Mouse (Mus musculus): ENCODE data around the gene Oprm1. TPM values are rescaled to one million over a fixed set of nuclear protein-coding genes. Genes with fewer than 3 reads are reported as not detected.
"Not testable (repeated sequence)": the region's sequence is repeated elsewhere in the genome, so short reads cannot be mapped to it uniquely, and the experiment has no call there.

Oprm1 gene
- polyA plus RNA-seq, 1 experiment from 2014 or later, result 0.24 TPM

- H3K4me1 ChIP-seq (ENCODE audit: control insufficient read depth, insufficient read depth, low read length), result no peaks in the 10 kb centered on the region
- H3K27ac ChIP-seq (ENCODE audit: low read length), result no peak overlapping the region
- H3K27me3 ChIP-seq (replicated peaks; ENCODE audit: control insufficient read depth, insufficient read depth, low read length), result no peaks in the 10 kb centered on the region
- ATAC-seq, result no peak
- H3K36me3 ChIP-seq (ENCODE audit: control insufficient read depth, insufficient read depth, low read length), result no peaks in the 10 kb centered on the region
- WGBS, result 64% methylated on average over 2 of the region's 2 CpGs
- H3K9ac ChIP-seq (ENCODE audit: low read depth, low read length), result no peak overlapping the region
- H3K4me2 ChIP-seq (ENCODE audit: low read depth, low read length), result no peak overlapping the region
- no peak overlapping the region for H3K4me3 ChIP-seq (ENCODE audit: low read length)
- H3K9me3 ChIP-seq (ENCODE audit: control insufficient read depth, low read length), result no peaks in the 10 kb centered on the region
Measured at GRCm38 (mm10) chr10:6982751-6983151, 224.4 kb downstream of the Oprm1 start.

DNA sequence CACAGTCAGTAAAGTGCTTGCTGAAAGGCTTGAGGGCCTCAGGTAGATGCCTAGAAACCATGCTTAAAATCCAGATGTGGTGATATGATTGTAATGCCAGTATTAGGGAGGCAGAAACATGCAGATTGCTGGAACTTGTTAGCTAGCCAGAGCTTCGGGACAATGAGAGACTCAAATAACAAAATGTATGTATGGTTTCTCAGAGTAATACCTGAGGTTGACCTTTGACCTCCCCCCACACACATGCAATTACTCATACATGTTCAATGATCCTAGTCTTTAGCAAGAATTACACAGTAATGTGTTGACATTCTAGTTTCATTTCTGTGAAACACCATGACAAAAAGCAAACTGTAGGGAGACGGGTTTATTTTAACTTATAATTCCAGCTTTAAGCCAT, 225.1 kb downstream of the Oprm1 start:
- Histone ChIP-seq H3K9me3 (ENCODE audit: control insufficient read depth, low read length) (no peaks in the 10 kb centered on the region), H3K4me3 (ENCODE audit: low read length) (no peak overlapping the region), H3K9ac (ENCODE audit: low read depth, low read length) (no peak overlapping the region), H3K4me2 (ENCODE audit: low read depth, low read length) (no peak overlapping the region), H3K36me3 (ENCODE audit: control insufficient read depth, insufficient read depth, low read length) (no peaks in the 10 kb centered on the region), H3K4me1 (ENCODE audit: control insufficient read depth, insufficient read depth, low read length) (no peaks in the 10 kb centered on the region), H3K27ac (ENCODE audit: low read length) (no peak overlapping the region), H3K27me3 (replicated peaks; ENCODE audit: control insufficient read depth, insufficient read depth, low read length) (no peaks in the 10 kb centered on the region)
- no peak for ATAC-seq
- 92% methylated on average over 2 of the region's 2 CpGs for WGBS

DNA sequence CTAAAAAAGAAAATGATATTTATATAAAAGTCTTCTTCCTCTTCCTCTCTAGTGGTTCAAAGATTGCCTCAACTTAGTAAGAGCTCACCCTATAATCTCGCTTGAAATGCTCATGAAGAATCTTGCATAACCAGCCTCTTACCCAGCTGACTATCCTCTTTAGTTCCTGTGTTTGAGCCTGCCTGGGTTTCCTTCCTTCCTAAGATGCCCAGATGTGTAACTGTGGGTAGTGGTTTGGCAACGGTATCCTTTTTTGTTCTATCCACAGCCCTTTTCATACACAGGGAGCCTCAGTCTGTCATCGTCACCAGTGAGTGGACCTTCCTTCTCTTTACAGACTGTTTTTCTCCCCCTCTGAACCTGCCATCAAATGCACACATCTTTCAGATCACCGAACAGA, 227.9 kb downstream of the Oprm1 start:
- H3K4me1 ChIP-seq (ENCODE audit: control insufficient read depth, insufficient read depth, low read length), result no peaks in the 10 kb centered on the region
- H3K27ac ChIP-seq (ENCODE audit: low read length), result no peak overlapping the region
- no peak overlapping the region for H3K4me3 ChIP-seq (ENCODE audit: low read length)
- ATAC-seq, result no peak
- H3K9ac ChIP-seq (ENCODE audit: low read depth, low read length), result no peak overlapping the region
- H3K36me3 ChIP-seq (ENCODE audit: control insufficient read depth, insufficient read depth, low read length), result no peaks in the 10 kb centered on the region
- no peak overlapping the region for H3K4me2 ChIP-seq (ENCODE audit: low read depth, low read length)
- H3K9me3 ChIP-seq (ENCODE audit: control insufficient read depth, low read length), result no peaks in the 10 kb centered on the region
- H3K27me3 ChIP-seq (replicated peaks; ENCODE audit: control insufficient read depth, insufficient read depth, low read length), result no peaks in the 10 kb centered on the region
- 84% methylated on average over 4 of the region's 4 CpGs for WGBS

DNA sequence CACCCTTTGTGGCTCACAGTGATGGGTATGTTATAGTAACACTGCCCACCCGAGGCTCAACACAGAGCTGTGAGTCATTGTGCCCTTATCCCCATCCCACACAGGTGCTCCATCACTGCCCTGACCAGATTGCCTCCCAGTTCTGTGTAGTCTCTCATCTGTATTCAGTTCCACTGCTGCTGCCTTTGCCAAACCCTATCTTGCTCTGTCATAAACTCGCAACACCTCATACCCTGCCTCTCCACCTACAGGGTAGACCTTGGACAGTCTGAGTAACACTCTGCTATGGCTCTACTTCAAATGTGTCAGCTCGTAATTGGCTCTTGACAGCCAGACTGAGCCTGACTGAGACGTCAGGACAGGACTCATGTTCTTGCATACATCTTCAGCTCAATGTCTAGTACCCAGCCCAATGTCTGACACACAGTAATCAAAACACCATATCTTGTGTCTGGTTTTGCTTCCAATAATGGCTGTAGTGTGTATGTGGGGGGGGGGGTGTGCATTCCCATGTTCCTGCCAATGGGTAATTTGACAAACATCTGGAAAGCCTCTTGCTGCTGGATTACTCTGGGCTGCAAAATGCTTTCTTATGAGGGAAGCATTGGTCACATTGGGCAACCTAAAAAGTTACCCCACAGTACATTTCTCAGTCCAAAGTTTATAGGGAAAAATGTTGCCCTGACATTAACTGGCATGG, 229.2 kb downstream of the Oprm1 start:
- Histone ChIP-seq H3K27ac (ENCODE audit: low read length) (no peak overlapping the region), H3K9me3 (ENCODE audit: control insufficient read depth, low read length) (no peaks in the 10 kb centered on the region), H3K36me3 (ENCODE audit: control insufficient read depth, insufficient read depth, low read length) (no peaks in the 10 kb centered on the region), H3K27me3 (replicated peaks; ENCODE audit: control insufficient read depth, insufficient read depth, low read length) (no peaks in the 10 kb centered on the region), H3K9ac (ENCODE audit: low read depth, low read length) (no peak overlapping the region), H3K4me1 (ENCODE audit: control insufficient read depth, insufficient read depth, low read length) (no peaks in the 10 kb centered on the region), H3K4me2 (ENCODE audit: low read depth, low read length) (no peak overlapping the region), H3K4me3 (ENCODE audit: low read length) (no peak overlapping the region)
- 63% methylated on average over 4 of the region's 4 CpGs for WGBS
- ATAC-seq, result no peak

- Histone ChIP-seq H3K27ac (ENCODE audit: low read length) (no peak overlapping the region), H3K9me3 (ENCODE audit: control insufficient read depth, low read length) (no peaks in the 10 kb centered on the region), H3K27me3 (replicated peaks; ENCODE audit: control insufficient read depth, insufficient read depth, low read length) (no peaks in the 10 kb centered on the region), H3K9ac (ENCODE audit: low read depth, low read length) (no peak overlapping the region), H3K4me3 (ENCODE audit: low read length) (no peak overlapping the region), H3K36me3 (ENCODE audit: control insufficient read depth, insufficient read depth, low read length) (no peaks in the 10 kb centered on the region), H3K4me1 (ENCODE audit: control insufficient read depth, insufficient read depth, low read length) (no peaks in the 10 kb centered on the region), H3K4me2 (ENCODE audit: low read depth, low read length) (no peak overlapping the region)
- WGBS, result 71% methylated on average over 1 of the region's 1 CpGs
- ATAC-seq, result no peak
Measured at GRCm38 (mm10) chr10:6988555-6988954, 230.2 kb downstream of the Oprm1 start.

GRCm38 (mm10) chr10:6996895-6997294, 238.6 kb downstream of the Oprm1 start:
- H3K9me3 ChIP-seq (ENCODE audit: control insufficient read depth, low read length), result no peaks in the 10 kb centered on the region
- 81% methylated on average over 3 of the region's 3 CpGs for WGBS
- H3K27me3 ChIP-seq (replicated peaks; ENCODE audit: control insufficient read depth, insufficient read depth, low read length), result no peaks in the 10 kb centered on the region
- H3K4me1 ChIP-seq (ENCODE audit: control insufficient read depth, insufficient read depth, low read length), result no peaks in the 10 kb centered on the region
- H3K27ac ChIP-seq (ENCODE audit: low read length), result no peak overlapping the region
- ATAC-seq, result no peak
- no peaks in the 10 kb centered on the region for H3K36me3 ChIP-seq (ENCODE audit: control insufficient read depth, insufficient read depth, low read length)
- H3K4me2 ChIP-seq (ENCODE audit: low read depth, low read length), result no peak overlapping the region
- H3K9ac ChIP-seq (ENCODE audit: low read depth, low read length), result no peak overlapping the region
- H3K4me3 ChIP-seq (ENCODE audit: low read length), result no peak overlapping the region

- Histone ChIP-seq H3K9ac (ENCODE audit: low read depth, low read length) (no peak overlapping the region), H3K27me3 (replicated peaks; ENCODE audit: control insufficient read depth, insufficient read depth, low read length) (no peaks in the 10 kb centered on the region), H3K27ac (ENCODE audit: low read length) (no peak overlapping the region), H3K4me2 (ENCODE audit: low read depth, low read length) (no peak overlapping the region), H3K36me3 (ENCODE audit: control insufficient read depth, insufficient read depth, low read length) (no peaks in the 10 kb centered on the region), H3K4me1 (ENCODE audit: control insufficient read depth, insufficient read depth, low read length) (no peaks in the 10 kb centered on the region), H3K4me3 (ENCODE audit: low read length) (no peak overlapping the region), H3K9me3 (ENCODE audit: control insufficient read depth, low read length) (no peaks in the 10 kb centered on the region)
- no peak for ATAC-seq
- 82% methylated on average over 4 of the region's 4 CpGs for WGBS
Measured at GRCm38 (mm10) chr10:6998576-6999250, 240.4 kb downstream of the Oprm1 start.

DNA sequence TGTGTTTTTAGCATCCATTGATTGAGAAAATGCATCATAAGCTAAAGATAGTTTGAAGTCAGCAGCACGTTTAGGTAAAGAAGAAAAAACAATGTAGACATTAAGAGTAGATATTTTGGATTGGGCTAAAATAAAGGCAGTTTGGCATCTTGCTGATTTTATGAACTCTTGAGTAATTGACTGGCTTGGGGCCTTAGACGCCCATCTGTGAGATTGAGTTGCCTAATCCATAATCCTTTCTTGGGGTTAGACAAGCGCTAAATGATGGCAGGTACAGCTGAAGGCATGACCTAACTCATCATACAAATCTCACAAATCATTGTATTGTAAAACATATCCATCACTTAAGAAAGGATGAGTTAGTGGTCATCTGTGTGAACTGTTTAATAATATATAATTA, 241.0 kb downstream of the Oprm1 start:
- Histone ChIP-seq H3K27ac (ENCODE audit: low read length) (no peak overlapping the region), H3K4me2 (ENCODE audit: low read depth, low read length) (no peak overlapping the region), H3K36me3 (ENCODE audit: control insufficient read depth, insufficient read depth, low read length) (no peaks in the 10 kb centered on the region), H3K4me3 (ENCODE audit: low read length) (no peak overlapping the region), H3K9ac (ENCODE audit: low read depth, low read length) (no peak overlapping the region), H3K27me3 (replicated peaks; ENCODE audit: control insufficient read depth, insufficient read depth, low read length) (no peaks in the 10 kb centered on the region), H3K9me3 (ENCODE audit: control insufficient read depth, low read length) (no peaks in the 10 kb centered on the region), H3K4me1 (ENCODE audit: control insufficient read depth, insufficient read depth, low read length) (no peaks in the 10 kb centered on the region)
- WGBS, result 88% methylated on average over 3 of the region's 3 CpGs
- no peak for ATAC-seq

DNA sequence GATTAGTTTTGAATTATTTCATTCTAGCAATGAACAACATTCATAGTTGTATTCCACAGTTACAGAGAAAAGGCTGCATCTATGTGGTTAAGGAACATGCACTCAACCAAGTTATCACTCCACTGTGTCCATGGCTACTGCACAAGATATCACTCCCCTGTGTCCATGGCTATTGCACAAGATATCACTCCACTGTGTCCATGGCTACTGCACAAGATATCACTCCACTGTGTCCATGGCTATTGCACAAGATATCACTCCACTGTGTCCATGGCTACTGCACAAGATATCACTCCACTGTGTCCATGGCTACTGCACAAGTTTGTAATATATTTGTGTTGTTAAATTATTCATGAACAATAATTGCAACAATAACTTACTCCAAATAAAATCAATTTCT, 245.6 kb downstream of the Oprm1 start:
- not testable (repeated sequence) for H3K36me3 ChIP-seq (ENCODE audit: control insufficient read depth, insufficient read depth, low read length); H3K4me3 ChIP-seq (ENCODE audit: low read length); H3K27me3 ChIP-seq (replicated peaks; ENCODE audit: control insufficient read depth, insufficient read depth, low read length); H3K9me3 ChIP-seq (ENCODE audit: control insufficient read depth, low read length); H3K4me2 ChIP-seq (ENCODE audit: low read depth, low read length); H3K4me1 ChIP-seq (ENCODE audit: control insufficient read depth, insufficient read depth, low read length); ATAC-seq; H3K27ac ChIP-seq (ENCODE audit: low read length); H3K9ac ChIP-seq (ENCODE audit: low read depth, low read length)

All from intestine, embryonic 16.5 days (tissue).